Mouse (Mus musculus) neural tube, embryonic 10.5 days (tissue): ENCODE measurements around the gene Fcer1g.

Source experiments
- DNase-seq: peaks from one replicate; pipeline ENCODE4 v3.0.0-alpha.2; 2017; ENCODE audit warnings: low spot score; ENCODE audit errors: extremely low spot score

Fcer1g gene

DNA sequence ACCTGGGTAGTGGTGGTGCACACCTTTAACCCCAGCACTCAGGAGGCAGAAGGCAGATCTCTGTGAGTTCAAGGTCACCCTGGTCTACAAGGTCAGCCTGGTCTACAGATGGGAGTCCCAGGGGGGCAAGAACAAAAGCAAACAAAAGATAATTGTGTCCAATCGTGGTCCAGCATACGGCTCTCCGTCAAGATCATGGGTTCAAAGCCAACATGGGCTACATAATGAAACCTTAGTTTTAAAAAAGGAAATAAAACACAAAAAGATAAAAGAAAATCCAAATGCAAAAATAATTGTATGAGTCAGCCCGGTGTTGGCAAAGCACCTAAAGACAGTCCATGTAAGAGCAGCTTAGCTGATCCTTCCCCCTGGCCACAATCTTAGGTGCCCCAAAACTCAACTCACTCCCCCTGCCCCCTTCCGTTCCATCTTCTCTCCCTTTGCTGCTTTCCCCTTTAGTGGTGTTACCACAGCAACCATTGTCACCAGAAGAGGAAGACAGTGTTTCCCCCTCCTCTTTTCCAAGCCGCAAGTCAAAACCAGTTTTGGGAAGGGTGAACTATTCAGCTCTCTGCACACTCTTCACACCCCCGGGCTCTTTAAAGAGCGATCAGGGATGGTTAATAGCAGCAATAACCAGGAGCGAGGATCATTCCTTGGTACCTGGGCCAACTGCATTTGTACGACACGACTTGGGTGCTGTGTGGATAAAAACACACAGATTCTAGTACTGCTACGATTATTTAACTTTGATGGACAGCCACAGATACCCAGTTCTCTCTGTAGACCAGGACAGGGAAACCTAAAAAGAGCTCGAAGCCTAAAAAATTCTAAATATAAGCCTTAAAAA is 46.1 kb downstream of the Fcer1g start:
- no peak for DNase-seq

DNA sequence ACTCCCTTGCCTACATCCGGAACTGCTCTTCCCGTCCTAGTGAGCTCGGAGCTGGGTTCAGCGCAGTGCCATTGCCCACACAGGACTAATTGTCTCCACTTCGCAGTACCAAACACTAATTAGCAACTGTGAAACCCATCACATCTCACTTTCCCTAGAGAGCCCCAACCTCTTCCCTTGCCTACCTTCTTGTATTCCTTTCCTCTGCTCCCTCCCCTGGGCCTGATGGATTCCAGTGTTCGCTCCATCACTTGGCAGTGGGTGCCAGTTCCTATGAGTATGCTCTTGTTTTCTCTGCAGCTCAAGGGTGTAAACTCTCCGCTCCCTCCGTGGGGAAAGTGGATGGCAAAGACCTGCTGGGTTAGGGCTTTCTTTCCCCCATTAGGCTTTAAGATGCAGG is 48.5 kb downstream of the Fcer1g start:
- DNase-seq: no peak

- no peak for DNase-seq
Observed at GRCm38 (mm10) chr1:171184314-171184713, 49.9 kb downstream of the Fcer1g start.

DNA sequence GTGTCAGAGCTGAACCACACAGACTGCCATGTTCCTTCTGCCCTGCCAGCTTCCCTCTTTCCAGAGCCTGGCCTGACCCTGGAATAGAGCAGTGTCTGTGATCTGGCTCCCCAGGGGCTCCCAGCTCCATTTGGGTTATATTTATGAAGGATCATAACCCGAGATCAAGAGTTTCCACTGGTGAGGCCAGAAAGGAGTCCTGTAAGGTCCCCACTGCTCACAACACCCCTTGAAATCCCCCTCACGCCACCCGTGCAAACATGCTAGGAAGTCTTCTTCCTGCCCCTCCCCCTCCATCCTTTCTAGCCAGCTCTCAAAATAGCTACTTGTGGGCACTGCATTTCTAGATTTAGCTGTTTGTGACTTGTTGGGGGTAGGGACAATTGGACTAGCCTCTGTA is 50.5 kb downstream of the Fcer1g start:
- DNase-seq: no peak

- no peak for DNase-seq
Observed at GRCm38 (mm10) chr1:171183025-171183424, 51.1 kb downstream of the Fcer1g start.
